Comparison of ENCODE assay signal across 16 mouse cellular contexts in genomic region chr13:101274470-101275141, GRCm38 (mm10).
DNase-seq lines count a peak whose midpoint lies in the region; ATAC-seq lines count a peak whose summit lies in the region.
"Had no signal": no experiment of that assay in that cellular context is flagged by ENCODE, and none has a peak within 500 bp of the region (broad histone marks: within the 10 kb centered on the region; RNA-seq: fewer than 3 reads in every experiment).

No protein-coding gene starts in this region.

- H3K27me3 ChIP-seq in heart, embryonic 11.5 days (ENCODE audit: control insufficient read depth, insufficient read depth, low read length): no peaks in the 10 kb centered on the region
- H3K27me3 ChIP-seq: limb, embryonic 15.5 days; neural tube, embryonic 12.5 days had no signal

- no peaks in the 10 kb centered on the region for H3K36me3 ChIP-seq in heart, embryonic 11.5 days (ENCODE audit: control insufficient read depth, insufficient read depth, low read length)
- H3K36me3 ChIP-seq: heart, embryonic 10.5 days; limb, embryonic 15.5 days; neural tube, embryonic 12.5 days had no signal

- peak; percentile 13 for DNase-seq in adrenal gland, adult 2 months
- no peak for DNase-seq in adrenal gland, postnatal 4 days (ENCODE audit: low spot score in 2 of 2)
- peak; percentile 89 for DNase-seq in kidney, adult 11 months
- peak; percentile 56 for DNase-seq in kidney, postnatal 10 days
- DNase-seq in urinary bladder, adult 2 months (ENCODE audit: low spot score): peak; percentile 32
- no peak for DNase-seq in lung, adult 18-20 months
- no peak for DNase-seq in gastrocnemius, postnatal 10 days
- DNase-seq: cerebellum, postnatal 36 days; gastrocnemius, postnatal 36 days; thymus, postnatal 36 days had no signal

- H3K4me3 ChIP-seq in heart, embryonic 11.5 days (ENCODE audit: low read depth, low read length): no peak overlapping the region
- H3K4me3 ChIP-seq: heart, embryonic 10.5 days; limb, embryonic 15.5 days; neural tube, embryonic 12.5 days had no signal

- H3K4me1 ChIP-seq in heart, embryonic 11.5 days (ENCODE audit: control insufficient read depth, insufficient read depth, low read length): no peaks in the 10 kb centered on the region
- H3K4me1 ChIP-seq: heart, embryonic 10.5 days; neural tube, embryonic 12.5 days had no signal

- ATAC-seq in heart, embryonic 11.5 days (replicated peaks; ENCODE audit: insufficient number of reproducible peaks, low FRiP score, low TSS enrichment): no peak
- ATAC-seq: activated CD4-positive, CD25-positive, alpha-beta regulatory T cell, adult 4 months; hindbrain, embryonic 16.5 days had no signal

- WGBS in heart, embryonic 11.5 days (ENCODE audit: insufficient replicate concordance): 54% methylated on average over 7 of the region's 7 CpGs

- no peak overlapping the region for H3K27ac ChIP-seq in heart, embryonic 11.5 days (ENCODE audit: low read depth, low read length)
- H3K27ac ChIP-seq: heart, embryonic 10.5 days; limb, embryonic 15.5 days; neural tube, embryonic 12.5 days had no signal

- H3K4me2 ChIP-seq in heart, embryonic 11.5 days: no peak overlapping the region
- H3K4me2 ChIP-seq: limb, embryonic 15.5 days; neural tube, embryonic 12.5 days had no signal

- H3K9me3 ChIP-seq in heart, embryonic 11.5 days (replicated peaks; ENCODE audit: control insufficient read depth, low read length): no peaks in the 10 kb centered on the region
- H3K9me3 ChIP-seq: heart, embryonic 10.5 days; limb, embryonic 15.5 days had no signal

- H3K9ac ChIP-seq in heart, embryonic 11.5 days (ENCODE audit: low read depth, low read length): no peak overlapping the region
- H3K9ac ChIP-seq: limb, embryonic 15.5 days; neural tube, embryonic 12.5 days had no signal

Comparison
In these comparisons a context has a peak if more than half of its experiments do, and no peak if none do; other contexts are left out.
1. DNase-seq: peak in adrenal gland, adult 2 months (single experiment), kidney, adult 11 months (single experiment), kidney, postnatal 10 days (single experiment) and urinary bladder, adult 2 months (single experiment); none in adrenal gland, postnatal 4 days (0 of 2), lung, adult 18-20 months (0 of 2) and gastrocnemius, postnatal 10 days (single experiment).